ENCODE assay signal across 9 mouse cellular contexts in the genomic region with DNA sequence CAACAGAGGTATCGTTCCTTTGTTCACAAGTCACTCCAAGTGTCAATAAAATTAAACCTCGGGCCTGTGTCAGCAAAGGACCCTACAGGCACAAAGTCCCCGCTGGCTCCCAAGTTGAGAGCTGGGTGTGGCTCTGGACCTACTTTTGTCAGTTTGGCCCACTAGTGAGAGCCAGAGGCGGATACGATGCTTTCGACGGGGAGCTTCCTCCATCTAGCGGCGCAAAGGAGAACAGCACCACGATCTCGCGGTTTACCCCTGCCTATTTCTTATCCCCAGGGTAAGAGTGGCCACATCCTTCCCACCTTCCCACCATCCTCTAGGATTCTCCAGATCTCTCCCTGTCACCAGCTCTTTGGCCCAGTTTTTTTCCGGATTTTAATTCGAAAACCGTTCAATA. TPM values are rescaled to one million over a fixed set of nuclear protein-coding genes. Genes with fewer than 3 reads are reported as not detected.
DNase-seq lines count a peak whose midpoint lies in the region; ATAC-seq and TF ChIP-seq lines count a peak whose summit lies in the region.
"Had no signal": no experiment of that assay in that cellular context is flagged by ENCODE, and none has a peak within 500 bp of the region (broad histone marks: within the 10 kb centered on the region; RNA-seq: fewer than 3 reads in every experiment).

No protein-coding gene starts in this region.

- DNase-seq in CD4-positive, CD25-positive, alpha-beta regulatory T cell, adult 2 months (ENCODE audit: low read depth, low spot score), result peak; percentile 49
- DNase-seq in gastrocnemius, postnatal 25 days, result peak; percentile 38
- DNase-seq in left cerebral cortex, postnatal 14 days (ENCODE audit: low spot score in 2 of 2), result peak; percentile 65 to 83

- H3K4me3 ChIP-seq in intestine, postnatal 0 days (ENCODE audit: low read depth, low read length), result no peak overlapping the region
- H3K4me3 ChIP-seq in midbrain, embryonic 12.5 days, result no peak overlapping the region
- H3K4me3 ChIP-seq in small intestine, adult 2 months (ENCODE audit: low read depth, low read length), result no peak overlapping the region
- H3K4me3 ChIP-seq: neural tube, embryonic 12.5 days had no signal

- no peaks in the 10 kb centered on the region for H3K36me3 ChIP-seq in intestine, postnatal 0 days (ENCODE audit: control insufficient read depth, insufficient read depth)
- H3K36me3 ChIP-seq in midbrain, embryonic 12.5 days, result no peaks in the 10 kb centered on the region
- H3K36me3 ChIP-seq in small intestine, adult 2 months (ENCODE audit: control insufficient read depth, insufficient read depth, low read length), result no peaks in the 10 kb centered on the region
- H3K36me3 ChIP-seq: neural tube, embryonic 12.5 days had no signal

- 5% methylated on average over 15 of the region's 15 CpGs for WGBS in intestine, postnatal 0 days
- 7% methylated on average over 15 of the region's 15 CpGs for WGBS in midbrain, embryonic 12.5 days
- 6% methylated on average over 15 of the region's 15 CpGs for WGBS in small intestine, adult 2 months

- H3K9ac ChIP-seq in intestine, postnatal 0 days (ENCODE audit: low read depth, low read length), result no peak overlapping the region
- no peak overlapping the region for H3K9ac ChIP-seq in midbrain, embryonic 12.5 days (replicated peaks)
- H3K9ac ChIP-seq: neural tube, embryonic 12.5 days had no signal

- no peaks in the 10 kb centered on the region for H3K9me3 ChIP-seq in intestine, postnatal 0 days (ENCODE audit: control insufficient read depth)
- H3K9me3 ChIP-seq in midbrain, embryonic 12.5 days, result no peaks in the 10 kb centered on the region
- H3K9me3 ChIP-seq: neural tube, embryonic 12.5 days had no signal

- H3K4me1 ChIP-seq in intestine, postnatal 0 days (replicated peaks; ENCODE audit: control insufficient read depth, insufficient read depth, low read length), result no peaks in the 10 kb centered on the region
- H3K4me1 ChIP-seq in midbrain, embryonic 12.5 days, result no peaks in the 10 kb centered on the region
- H3K4me1 ChIP-seq in small intestine, adult 2 months (ENCODE audit: control insufficient read depth, insufficient read depth, insufficient read length, low read length), result no peaks in the 10 kb centered on the region
- H3K4me1 ChIP-seq: neural tube, embryonic 12.5 days had no signal

- no peaks in the 10 kb centered on the region for H3K27me3 ChIP-seq in intestine, postnatal 0 days (replicated peaks; ENCODE audit: control insufficient read depth, insufficient read depth, low read length)
- H3K27me3 ChIP-seq in midbrain, embryonic 12.5 days, result 0 out of 2 replicates have a peak, but pooled peaks cover 5% of the 10 kb centered on the region
- H3K27me3 ChIP-seq in small intestine, adult 2 months (ENCODE audit: control insufficient read depth, insufficient read depth, low read length), result no peaks in the 10 kb centered on the region

- no peak overlapping the region for H3K27ac ChIP-seq in intestine, postnatal 0 days (ENCODE audit: low read depth, low read length)
- no peak overlapping the region for H3K27ac ChIP-seq in midbrain, embryonic 12.5 days (replicated peaks)
- H3K27ac ChIP-seq in small intestine, adult 2 months (ENCODE audit: insufficient read depth, low read depth, low read length), result no peak overlapping the region
- H3K27ac ChIP-seq: neural tube, embryonic 12.5 days had no signal

- no peak for TF ChIP-seq POLR2A in small intestine, adult 2 months (IDR thresholded peaks at IDR 0.05; ENCODE audit: low read depth, low read length)

- TF ChIP-seq CTCF in intestine, postnatal 0 days (IDR thresholded peaks at IDR 0.05; ENCODE audit: low read depth), result peak; percentile 92
- peak; percentile 69; the same call in 1 of the 2 replicates for TF ChIP-seq CTCF in small intestine, adult 2 months (IDR thresholded peaks at IDR 0.05; ENCODE audit: extremely low read depth, insufficient read length, insufficient replicate concordance, low read depth, low read length)

- H3K4me2 ChIP-seq in intestine, postnatal 0 days (replicated peaks; ENCODE audit: low read depth), result no peak overlapping the region
- H3K4me2 ChIP-seq in midbrain, embryonic 12.5 days (replicated peaks), result no peak overlapping the region
- H3K4me2 ChIP-seq: neural tube, embryonic 12.5 days had no signal

- intact Hi-C loops in left cerebral cortex, postnatal 14 days (cut with DNase I), result loop anchor here (2.0 to 10.0 kb wide), 3 partner anchors 45 to 437 kb away; no protein-coding TSS in a partner anchor

- no peak for ATAC-seq in CD4-positive, CD25-positive, alpha-beta regulatory T cell, adult 4 months
- peak; percentile 92 for ATAC-seq in common myeloid progenitor, adult 5-6 weeks (replicated peaks; ENCODE audit: low read depth, poor library complexity, severe bottlenecking)
- 0 out of 2 replicates have a peak, but pooled peaks have one; percentile 16 for ATAC-seq in intestine, postnatal 0 days
- ATAC-seq in midbrain, embryonic 12.5 days (ENCODE audit: low FRiP score, low read depth), result peak; percentile 70

RNA-seq across cellular contexts. Expression of a gene that starts 15.1 kb away (rescaled TPM):
- polyA plus RNA-seq in CD4-positive, CD25-positive, alpha-beta regulatory T cell, adult 4 months (2017; shearing (Covaris generic)), result not detected
- total RNA-seq in common myeloid progenitor, adult 5-6 weeks (2017), result not detected in 2 replicates
- total RNA-seq in gastrocnemius, postnatal 25 days (2021), result not detected
- polyA plus RNA-seq in intestine, postnatal 0 days (2015; fragmentation: Nextera tagmentation; extraction: Ambion mirVana), result not detected in 2 replicates
- not detected for total RNA-seq in left cerebral cortex, postnatal 14 days (2021)
- 0.08 TPM in 1 of 2 replicates, not detected in the other for polyA plus RNA-seq in midbrain, embryonic 12.5 days (2016; fragmentation: Nextera tagmentation; extraction: Ambion mirVana)
- polyA plus RNA-seq in small intestine, adult 2 months (2012; rRNA removed), result not detected in 2 replicates

RNA-seq across cellular contexts. Expression of a gene that starts 35.5 kb away (rescaled TPM):
- polyA plus RNA-seq in CD4-positive, CD25-positive, alpha-beta regulatory T cell, adult 4 months (2017; shearing (Covaris generic)), result not detected
- total RNA-seq in common myeloid progenitor, adult 5-6 weeks (2017), result not detected in 2 replicates
- not detected for total RNA-seq in gastrocnemius, postnatal 25 days (2021)
- not detected in 2 replicates for polyA plus RNA-seq in intestine, postnatal 0 days (2015; fragmentation: Nextera tagmentation; extraction: Ambion mirVana)
- not detected for total RNA-seq in left cerebral cortex, postnatal 14 days (2021)
- polyA plus RNA-seq in midbrain, embryonic 12.5 days (2016; fragmentation: Nextera tagmentation; extraction: Ambion mirVana), result 4.6 and 7.1 TPM in 2 replicates
- polyA plus RNA-seq in small intestine, adult 2 months (2012; rRNA removed), result not detected in 2 replicates
